Mouse (Mus musculus) gastrocnemius, adult 18-20 months (tissue): Measurements from ENCODE around the gene Veph1. TPM values are rescaled to one million over a fixed set of nuclear protein-coding genes. Genes with fewer than 3 reads are reported as not detected.

Experiments used
- DNase-seq: peaks from one replicate; pipeline ENCODE4 v3.0.0; 2021; ENCODE audit warnings: low spot score
- total RNA-seq, 2 experiments: library from RNA; stranded (reverse); gene quantifications; 2 replicates each; pipeline ENCODE4 v1.2.3; 2021

Veph1 gene
- total RNA-seq, 2 experiments from 2014 or later = 0.05 TPM; not detected in 1

DNA sequence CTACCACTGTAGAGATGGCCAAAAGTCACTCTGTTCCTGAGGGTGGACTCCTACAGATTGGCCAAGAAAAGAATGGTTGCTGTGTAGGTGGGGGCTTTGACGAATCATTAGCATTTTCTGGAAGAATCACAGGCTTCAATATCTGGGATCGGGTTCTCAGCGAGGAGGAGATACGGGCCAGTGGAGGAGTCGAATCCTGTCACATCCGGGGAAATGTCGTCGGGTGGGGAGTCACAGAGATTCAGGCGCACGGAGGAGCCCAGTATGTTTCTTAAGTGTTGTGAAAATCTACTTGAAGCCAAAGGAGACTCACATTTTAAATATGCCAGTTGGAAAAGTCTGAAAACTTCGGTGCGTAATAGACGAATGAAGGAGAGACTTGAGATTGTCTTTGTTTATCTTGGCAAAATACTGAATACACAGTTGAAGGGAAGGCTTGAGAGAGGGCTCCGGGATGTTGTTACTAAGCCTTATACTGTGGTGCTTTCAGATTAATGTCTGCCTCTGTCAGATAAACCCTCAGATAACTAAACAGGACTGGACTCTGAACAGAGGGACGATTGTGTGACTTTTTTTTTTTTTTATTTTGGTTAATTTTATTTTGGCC lies 71.6 kb downstream of the Veph1 start:
- no peak for DNase-seq

- peak; percentile 66 for DNase-seq
Measured at GRCm38 (mm10) chr3:66221243-66221611, 75.4 kb downstream of the Veph1 start.

- DNase-seq = peak; percentile 36
Measured at GRCm38 (mm10) chr3:66220554-66221242, 75.9 kb downstream of the Veph1 start.

DNA sequence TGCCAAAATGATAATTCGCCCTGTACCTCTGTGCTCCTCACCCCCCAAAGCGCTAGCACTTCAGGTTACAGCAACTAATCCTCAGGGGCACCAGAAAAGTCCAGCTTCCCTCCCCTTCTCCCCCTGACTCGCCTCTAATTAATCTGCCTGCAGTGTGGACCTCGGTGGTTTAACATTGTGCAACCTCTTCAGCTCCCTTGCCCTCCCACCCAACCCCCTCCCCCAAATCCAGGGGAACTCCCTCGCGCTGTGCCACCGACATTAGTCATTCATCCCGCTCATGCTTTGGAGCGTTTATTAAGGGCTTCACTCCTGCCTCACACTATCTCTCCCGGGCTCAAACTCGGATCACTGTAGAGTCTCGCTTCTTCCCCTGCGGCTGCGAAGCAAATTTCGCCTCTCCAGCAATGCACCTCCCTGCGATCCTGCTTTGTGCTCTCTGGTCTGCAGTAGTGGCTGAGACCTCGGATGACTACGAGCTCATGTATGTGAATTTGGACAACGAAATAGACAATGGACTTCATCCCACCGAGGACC lies 76.9 kb downstream of the Veph1 start, which contains the start of gene Ptx3:
Gene Ptx3, plus strand, starts transcription at position 256 of the 537 bp plus-strand sequence.
- no peak for DNase-seq

DNA sequence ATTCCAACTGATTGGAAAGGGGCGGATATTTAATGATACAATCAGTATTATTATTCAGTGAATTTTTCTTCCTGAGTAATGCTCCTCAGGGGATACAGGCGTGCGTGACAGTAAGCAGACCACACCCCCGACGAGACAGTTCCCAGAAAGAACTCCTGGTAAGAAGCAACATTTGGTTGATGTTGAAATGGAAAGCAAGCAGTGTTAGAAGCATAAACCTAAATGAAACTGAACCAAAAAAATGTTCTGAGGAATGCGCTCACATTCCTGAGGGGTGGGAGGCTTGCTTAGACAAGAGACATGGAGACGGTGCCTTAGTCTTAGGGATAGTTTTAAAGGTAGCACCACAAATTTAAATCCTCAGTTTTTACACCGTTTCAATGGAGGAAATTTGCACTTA lies 80.9 kb downstream of the Veph1 start:
- peak; percentile 16 for DNase-seq

DNA sequence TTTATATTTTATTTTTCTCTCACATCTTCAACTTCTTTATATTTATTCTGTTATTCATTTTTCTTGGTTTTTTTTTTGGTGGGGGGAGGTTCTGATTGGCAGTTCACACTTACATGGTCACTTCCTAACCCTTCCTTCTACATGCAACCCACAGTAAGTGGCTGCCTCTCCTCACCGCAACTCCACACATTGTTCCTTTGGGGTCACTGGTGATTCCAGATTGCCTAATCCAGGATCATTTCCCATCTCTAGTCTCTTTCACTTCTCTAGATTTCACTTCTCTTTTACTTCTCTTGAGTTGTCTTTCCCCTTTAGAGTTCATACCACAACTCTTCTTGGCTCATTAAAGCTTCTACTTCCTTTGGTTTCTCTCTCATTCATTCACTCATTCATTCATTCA lies 83.1 kb downstream of the Veph1 start:
- DNase-seq = no peak

DNA sequence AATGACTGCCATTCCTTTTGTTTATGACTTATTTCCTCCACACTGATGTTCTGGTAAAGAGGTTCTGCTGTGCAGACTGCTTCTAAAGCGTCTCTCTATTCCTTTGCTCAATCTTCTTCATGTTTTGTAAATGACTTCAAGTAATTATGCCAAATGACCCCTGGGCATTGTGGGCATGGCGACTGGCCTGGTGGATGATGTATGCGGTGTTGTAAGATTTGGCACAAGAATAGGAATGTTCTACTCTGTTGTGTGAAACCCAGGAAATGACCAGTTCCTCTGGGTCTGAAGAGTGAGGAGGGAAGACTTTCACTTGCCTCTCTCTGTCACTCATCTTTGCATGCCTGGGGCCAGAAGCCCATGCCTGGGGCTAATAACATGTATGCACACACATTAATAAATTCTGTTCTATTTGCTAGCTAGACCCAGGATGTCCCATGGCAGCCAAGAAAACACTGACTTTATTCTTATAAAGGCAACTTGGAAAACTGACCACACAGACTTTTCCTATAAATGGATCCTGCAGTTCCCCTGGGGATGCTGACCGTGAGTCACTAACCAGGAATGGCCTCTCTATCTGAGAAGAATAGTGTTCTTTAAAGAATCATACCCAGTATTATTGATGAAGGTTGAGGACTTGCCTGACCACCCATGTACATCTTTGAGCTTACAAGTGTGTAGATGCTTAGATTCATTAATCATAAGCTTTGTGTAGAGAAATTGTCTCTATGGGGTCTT lies 87.6 kb downstream of the Veph1 start:
- DNase-seq = no peak

DNA sequence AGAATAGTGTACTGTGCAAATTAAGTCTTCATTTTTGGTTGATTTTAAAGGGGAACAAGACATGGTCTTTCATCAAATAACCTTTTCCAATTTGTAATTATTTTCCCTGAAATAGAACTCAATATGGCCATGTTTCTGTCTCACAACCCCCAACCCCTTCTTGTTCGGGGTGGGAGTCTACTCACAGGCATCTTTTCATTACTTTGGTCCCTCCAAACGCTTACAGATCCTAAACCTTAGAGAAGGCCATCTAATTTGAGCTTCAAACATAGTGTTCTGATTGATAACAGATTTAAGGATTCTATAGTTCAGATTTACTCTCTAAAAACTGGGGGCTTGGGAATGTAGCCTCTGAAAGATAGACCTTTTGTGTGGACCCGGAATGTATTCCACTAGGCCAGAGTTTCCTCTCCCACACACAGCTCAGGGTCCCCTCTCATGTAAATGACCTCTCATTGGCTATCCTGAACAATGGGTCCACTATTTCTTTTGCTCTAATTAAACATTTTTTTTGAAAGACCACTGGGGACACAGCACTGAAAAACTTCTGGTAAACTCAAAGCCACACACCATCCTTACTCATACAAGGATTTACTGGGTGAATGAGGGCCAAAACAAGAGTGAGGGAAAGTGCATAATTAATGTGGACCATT lies 102.6 kb downstream of the Veph1 start:
- no peak for DNase-seq

DNA sequence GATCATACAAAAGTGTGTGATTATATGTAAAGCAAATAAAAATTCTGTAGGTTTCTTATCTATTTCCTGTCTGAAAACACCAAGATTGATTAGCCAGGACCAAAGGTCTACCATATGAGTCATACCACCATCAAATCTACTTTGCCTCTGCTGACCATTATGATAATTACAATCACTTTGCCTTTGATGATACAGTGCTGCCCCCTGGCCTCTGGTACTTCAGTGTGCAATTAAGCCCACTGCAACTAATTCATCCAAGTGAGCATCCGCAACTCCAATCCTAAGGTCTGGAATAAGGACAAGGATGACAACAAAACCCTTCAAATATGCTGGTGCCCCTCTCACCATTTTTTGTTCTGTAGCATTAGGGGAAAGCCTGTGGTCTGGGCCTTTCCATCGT lies 117.0 kb downstream of the Veph1 start:
- no peak for DNase-seq

DNA sequence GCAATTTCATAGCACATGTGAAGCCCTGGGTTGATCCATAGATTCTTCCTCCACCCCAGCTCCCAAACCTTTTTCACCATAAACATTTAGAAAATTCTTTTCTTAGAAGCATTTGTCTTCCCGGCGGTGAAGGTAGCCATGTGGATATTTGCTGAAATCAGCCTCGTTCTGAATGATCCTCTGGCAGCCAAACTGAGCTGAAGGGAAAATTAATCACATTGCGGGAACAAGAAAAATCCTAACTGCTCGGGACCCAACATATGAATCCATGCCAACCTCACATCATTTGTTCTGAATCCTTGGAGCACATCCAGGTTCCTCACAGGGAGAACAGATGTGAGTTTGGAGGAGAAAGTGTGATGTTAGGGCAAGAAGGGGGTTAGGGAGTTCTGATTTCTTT lies 123.7 kb downstream of the Veph1 start:
- DNase-seq = peak; percentile 22

GRCm38 (mm10) chr3:66169873-66170538 lies 126.6 kb downstream of the Veph1 start:
- no peak for DNase-seq

DNA sequence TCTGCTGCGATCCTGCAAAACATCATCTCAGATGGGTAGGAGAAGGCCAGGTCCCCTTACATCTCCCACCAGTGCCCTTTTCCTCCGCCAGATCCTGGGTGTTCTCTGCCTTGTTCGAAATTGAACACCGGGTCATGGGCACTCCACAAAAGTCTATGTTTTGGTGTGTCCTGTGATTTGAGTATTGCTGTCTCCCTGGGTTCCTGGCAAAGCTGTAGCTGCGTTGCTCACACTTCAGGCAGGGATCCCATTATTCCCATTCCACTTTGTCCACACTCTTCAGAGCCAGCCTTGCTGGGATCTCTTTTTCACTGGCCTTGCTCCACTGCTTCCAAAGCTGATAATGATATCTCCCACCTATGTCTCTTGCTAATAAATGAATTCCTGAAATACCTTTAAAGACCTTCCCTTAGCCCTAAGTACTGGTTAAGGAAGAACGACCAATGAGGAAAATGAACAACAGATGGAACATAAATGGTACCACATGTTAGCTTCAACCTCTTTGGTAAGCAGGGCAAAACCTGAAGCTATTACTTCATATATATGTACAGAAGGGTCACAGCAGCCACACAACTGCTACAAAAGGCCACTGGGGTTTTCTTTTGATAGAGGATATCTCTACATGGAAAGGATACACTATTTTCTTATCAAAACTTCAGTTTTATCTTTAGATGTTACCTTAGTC lies 129.9 kb downstream of the Veph1 start:
- no peak for DNase-seq

DNA sequence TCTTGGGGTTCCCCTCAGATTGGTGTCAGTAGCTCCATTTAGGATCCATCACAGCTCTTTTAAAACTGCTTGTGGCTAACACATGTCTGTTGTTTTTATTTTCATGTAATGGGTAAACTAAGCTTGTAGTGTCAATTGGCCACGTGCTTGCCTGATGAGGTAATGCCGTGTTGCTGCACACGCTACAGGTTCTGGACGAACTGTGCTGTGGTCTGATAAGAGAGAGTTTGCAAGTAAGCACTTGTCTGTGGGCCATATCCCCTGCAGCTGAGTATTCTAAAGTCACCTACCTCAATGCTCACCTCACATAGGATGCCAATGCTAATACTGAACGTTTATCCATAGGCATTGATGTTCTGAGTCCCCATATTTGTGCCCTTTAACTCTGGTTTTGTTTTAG lies 131.6 kb downstream of the Veph1 start:
- DNase-seq = no peak

GRCm38 (mm10) chr3:66164585-66164984 lies 132.1 kb downstream of the Veph1 start:
- DNase-seq = no peak

- no peak for DNase-seq
Measured at GRCm38 (mm10) chr3:66162612-66163011, 134.0 kb downstream of the Veph1 start.

DNA sequence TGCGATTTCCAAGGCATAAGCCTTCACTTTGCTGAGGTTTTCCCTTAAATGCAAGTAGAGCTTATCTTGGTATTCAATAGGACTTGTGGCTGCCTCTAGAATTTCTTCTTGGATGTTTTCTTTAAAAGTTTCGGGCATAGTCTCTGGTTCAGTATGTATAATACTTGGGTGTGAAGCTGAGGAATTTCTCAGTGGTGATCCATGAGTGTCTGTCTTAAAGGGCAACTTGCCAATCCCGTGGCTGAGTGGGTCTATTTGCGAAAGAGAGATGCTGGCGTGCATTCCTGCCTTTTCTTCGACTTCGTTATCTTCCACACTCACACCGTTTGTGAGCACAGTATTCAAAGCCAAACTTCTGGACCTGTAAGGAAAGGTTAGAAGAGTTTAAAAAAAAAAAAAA lies 138.7 kb downstream of the Veph1 start:
- DNase-seq = no peak

DNA sequence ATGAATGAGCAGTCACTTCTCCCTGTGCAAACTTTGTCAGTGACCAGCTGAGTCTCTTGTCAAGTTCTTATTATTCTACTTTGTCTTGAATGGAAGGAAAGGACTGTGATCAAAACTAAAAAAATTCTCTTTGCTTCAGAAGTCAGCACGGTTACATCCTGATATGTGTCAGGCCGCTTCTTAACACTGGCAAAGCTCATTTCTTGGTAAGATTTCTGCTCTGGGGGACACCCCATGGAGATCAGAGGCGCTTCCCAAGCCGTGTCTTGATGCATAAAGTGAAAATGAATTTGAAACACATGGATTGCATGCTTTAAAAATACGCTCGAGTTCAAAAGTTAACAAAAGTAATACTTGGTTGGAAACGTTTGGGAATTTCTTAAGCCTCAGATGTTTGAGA lies 159.0 kb downstream of the Veph1 start:
- no peak for DNase-seq

GRCm38 (mm10) chr3:66131264-66131950 lies 165.2 kb downstream of the Veph1 start:
- no peak for DNase-seq

- no peak for DNase-seq
Measured at GRCm38 (mm10) chr3:66129689-66130088, 166.9 kb downstream of the Veph1 start.

GRCm38 (mm10) chr3:66105493-66105892 lies 191.1 kb downstream of the Veph1 start:
- DNase-seq = no peak
